Mouse (Mus musculus) MN1 (cell line): ENCODE measurements around the gene Sds.

Experiments
- DNase-seq: peaks from one replicate; pipeline ENCODE4 v3.0.0-alpha.2; 2016; ENCODE audit warnings: low spot score

Gene Sds

DNA sequence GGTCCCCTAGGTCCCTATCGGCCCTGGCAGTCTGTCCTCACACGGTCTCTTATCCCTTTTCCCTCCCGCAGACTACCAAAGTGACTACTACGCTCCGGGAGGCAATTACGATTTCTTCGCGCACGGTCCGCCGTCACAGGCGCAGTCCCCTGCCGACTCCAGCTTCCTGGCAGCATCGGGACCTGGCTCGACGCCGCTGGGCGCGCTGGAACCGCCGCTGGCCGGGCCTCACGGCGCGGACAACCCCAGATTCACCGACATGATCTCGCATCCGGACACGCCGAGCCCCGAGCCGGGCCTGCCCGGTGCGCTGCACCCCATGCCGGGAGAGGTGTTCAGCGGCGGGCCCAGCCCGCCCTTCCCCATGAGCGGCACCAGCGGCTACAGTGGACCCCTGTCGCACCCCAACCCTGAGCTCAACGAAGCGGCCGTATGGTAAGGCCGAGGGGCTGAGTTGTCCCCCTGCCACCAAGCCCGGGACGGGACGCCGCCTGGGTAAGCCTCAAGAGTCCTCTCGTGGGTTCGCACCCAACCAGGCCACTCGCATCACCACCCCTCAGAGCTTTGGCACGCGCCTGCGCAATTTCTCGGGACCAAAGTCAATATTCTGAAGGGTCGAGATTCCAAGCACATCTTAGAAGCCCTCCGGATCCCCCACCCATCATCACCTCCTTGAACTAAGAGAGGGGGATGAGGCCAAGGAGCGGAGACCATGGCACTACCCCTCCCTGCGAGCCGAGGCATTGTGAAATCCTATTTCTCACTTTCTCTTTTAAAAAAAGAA is 36.2 kb upstream of the Sds start:
- no peak for DNase-seq

DNA sequence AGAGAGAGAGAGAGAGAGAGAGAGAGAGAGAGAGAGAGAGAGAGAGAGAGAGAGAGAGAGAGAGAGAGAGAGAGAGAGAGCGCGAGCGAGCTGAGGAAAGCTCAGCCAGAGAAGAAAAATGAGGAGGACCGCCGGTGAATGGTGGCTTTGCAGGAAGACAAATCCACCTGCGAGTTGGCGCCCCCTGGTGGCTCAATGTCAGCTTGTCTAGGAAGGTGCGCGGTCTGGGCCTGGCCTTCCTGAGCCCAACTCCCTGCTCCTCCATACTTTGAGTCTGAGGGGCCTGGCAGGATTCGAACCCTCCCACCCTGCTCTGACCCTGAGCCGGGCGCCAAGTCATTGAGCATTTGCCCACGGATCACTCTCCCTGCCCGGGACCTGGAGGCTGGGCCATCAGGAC is 35.6 kb upstream of the Sds start:
- peak; percentile 63 for DNase-seq

DNA sequence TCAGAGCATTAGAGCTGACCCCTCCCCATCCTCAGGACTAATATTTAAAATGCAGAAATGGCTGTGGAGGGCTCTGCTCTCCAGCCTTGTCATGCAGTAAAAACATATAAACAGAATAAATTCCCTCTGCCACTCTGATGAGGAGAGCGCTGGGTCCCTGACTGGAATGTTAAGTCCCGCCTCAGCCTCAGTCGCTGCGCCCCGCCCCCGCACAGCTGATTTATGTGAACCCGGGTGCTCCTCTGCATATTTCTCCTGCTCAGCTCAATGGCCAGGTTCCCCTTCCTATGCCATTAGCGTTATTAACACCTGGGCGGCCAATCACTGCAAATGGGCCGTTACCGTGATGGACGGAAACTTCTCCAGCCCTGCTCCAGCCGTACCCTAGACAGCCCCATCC is 29.0 kb upstream of the Sds start:
- DNase-seq, result no peak

DNA sequence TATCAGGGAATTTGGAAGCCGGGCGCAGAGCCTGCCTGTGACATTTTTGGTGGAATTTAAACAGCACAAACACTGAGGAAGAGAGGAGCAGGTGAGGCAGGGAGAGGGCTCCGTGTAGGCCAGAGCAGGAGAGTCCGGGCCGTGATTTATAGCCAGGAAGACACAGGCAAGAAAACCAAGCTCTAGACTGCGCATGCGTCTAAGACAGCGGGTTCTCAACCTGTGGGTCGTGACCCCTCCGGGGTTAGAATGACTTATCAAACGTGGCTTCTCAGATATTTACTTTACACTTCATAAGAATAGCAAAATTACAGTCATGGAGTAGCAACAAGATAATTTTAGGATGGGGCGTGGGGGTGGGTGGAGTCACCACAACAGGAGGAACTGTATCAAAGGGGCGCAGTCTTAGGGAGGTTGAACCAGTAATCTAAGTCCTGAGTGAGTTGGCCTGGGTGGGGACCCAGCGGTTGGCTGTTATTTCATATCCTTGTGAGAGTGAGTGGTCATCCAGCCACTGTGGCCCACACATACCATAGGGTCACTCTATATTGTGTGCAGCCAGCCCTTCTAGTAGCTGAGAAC is 21.5 kb upstream of the Sds start:
- no peak for DNase-seq

DNA sequence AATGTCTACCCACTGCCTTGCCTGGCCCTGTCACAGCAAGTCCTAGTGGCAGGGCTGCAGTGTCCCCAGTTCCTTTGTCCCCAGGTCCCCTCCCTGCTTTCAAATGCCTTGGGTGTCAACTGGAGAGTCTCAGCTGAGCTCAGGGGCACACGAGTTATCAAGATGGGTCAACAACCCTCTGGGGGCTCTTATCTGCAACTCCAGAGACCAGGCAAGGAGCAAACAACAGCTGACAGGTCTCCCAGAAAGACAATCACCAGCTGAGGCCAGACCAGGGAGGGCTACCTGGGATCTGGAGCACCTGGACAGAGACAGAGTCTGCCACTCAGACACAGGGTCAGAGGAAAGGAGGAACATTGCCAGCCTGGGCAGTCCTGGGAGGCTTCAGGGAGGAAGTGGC is 20.1 kb upstream of the Sds start:
- DNase-seq, result no peak

DNA sequence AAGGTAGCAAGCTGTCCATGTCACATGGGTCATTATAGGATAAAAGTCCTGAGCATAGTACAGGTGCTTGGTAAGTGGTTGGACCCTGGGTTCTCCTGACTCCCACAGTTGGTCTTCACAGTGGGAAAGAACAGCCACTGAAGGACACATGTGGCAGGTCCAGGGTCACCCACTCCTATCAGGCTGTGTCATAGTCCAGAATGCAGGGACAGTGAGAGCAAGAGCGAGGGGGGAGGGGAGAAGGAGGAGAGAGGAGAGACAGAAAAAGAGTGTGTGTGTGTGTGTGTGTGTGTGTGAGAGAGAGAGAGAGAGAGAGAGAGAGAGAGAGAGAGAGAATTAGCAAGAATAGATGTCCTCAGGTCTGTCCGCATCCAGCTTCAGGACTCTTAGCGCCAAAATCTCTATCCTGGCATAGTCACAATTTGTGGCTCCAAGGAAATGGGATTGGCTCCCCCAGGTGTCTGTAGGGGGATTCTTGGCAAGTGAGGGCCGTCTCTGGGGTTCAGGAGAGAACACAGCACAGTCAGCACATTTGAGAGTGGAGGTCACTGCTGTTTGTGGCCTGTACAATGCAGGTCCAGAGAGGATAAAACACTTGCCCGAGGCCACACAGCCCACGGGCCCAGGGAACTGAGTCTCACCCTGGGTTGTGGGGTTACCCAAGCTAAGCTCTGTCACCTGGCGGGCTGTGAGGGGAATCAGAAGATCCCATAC is 19.3 kb upstream of the Sds start:
- no peak for DNase-seq

DNA sequence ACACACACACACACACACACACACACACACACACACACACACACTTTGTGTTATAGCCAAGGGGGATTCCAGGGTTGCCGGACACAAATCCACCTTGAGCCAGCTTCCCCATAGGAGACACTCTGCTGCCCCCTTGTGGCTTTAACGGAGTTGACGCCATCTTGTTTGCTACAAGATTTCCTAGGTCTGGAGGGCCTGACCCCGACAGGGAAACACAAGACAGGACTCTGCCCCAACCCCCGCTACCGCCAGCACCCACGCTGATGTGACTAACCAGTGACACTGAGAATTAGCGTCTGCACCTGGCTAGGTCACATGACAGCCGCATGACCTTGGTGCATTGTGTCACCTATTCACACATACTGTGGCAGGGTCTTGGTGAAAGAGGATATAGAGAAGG is 18.7 kb upstream of the Sds start:
- DNase-seq, result peak; percentile 83

DNA sequence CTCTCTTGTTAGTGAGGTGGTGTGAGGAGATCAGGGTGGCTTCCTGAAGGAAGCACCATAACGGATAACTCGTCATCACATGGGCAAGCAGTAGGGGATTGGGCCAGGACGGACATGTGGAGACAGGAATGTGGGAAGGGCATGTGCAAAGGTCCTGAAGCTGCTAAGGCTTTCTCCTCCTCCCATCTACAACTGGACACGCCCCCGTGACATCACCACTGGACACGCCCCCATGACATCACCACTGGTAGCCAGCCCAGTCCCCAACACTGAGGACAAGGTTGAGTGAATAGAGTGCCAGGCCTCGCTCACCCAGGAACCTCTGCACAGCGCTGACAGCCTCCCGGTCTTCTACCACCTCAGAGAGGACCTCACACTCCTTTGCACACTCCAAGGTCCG is 17.2 kb upstream of the Sds start:
- no peak for DNase-seq

DNA sequence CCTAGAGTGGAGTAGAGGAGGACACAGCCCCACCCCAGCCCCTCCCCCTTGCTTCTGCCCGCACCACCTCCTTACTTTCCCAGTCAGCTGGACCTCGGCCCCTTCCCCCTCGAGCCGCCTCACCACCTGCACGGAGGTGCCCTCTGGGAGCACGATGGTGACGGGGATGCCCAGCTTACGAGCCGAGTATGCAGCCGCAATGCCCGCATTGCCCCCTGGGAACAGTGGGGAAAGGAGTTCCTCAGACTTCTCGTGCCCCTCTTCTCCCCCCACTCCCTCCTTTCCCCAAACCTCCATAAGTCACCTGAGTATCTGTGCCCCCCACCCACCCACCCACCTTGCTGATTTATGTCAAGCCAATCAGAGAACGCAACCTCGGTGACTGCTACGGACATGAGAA is 14.4 kb upstream of the Sds start:
- DNase-seq, result no peak

DNA sequence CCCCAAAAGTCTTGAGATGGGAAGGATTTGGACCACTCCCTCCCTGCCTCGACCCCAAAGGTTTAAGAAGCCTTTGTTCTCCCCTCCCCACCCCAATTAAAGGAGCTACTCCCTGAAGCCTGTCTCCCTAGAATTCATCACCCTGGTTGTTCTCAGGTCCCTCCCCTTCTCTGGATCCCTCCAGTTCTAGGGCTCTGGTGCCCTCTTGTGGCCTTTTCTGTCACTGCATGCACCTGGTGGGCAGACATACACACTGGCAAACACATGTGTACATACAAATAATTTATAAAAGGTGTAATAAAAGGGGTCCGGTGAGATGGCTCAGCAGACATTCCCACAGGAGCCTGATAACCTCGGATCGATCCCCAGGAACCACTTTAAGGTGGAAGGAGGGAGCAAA is 12.0 kb upstream of the Sds start:
- DNase-seq, result no peak

DNA sequence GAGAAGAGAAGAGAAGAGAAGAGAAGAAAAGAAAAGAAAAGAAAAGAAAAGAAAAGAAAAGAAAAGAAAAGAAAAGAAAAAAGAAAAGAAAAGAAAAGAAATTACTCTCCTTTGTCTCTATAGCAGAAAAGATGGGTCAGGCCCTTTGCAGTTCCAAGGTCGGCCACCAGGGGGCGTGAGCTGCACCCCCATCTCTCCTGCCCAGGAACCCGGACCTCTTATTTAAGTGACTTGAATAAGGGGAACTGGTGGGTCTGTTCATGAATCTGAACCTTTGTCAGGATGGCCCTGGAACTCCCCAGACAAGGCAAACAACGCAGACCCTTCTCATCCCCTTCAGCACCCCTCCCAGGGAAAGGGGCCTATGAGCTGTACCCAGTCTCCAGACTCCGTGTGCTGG is 11.3 kb upstream of the Sds start:
- DNase-seq, result no peak

DNA sequence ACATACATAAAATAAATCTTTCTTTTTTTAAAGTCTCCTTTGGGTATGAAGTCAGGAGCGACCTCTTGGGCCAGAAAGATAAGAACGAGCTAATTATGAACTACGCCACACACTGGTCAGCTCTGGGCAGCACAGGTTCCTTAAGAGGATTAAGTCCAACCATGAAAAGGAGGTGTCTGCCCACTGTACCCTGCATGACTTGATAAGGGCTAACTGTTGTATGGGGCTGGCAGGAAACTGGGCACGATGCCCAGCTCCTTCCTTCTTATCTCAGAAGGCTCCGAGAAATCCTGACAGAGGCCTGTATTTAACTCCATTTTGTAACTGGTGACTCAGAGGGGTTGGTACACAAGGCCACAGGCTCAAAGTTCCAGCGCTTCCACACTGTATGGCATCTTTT is 10.5 kb upstream of the Sds start:
- DNase-seq, result peak; percentile 81

DNA sequence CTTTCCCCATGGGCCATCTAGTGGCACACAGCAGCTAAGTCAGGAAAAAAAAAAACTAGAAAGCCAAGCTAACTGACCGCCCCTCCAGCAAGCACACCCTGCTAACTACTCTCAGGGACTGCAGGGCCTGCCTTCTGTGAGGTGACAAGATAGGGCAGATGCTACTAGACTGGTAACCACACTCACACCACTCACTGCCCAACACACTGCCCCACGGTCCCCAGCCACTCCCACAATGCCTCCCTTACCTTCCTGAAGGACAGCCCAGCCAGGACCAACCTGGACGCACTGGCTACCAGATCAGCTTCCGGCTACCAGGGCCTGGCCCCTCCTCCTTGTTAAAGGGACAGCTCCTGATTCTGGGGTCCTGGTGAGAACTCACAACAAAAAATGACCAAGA is 9.3 kb upstream of the Sds start:
- no peak for DNase-seq

DNA sequence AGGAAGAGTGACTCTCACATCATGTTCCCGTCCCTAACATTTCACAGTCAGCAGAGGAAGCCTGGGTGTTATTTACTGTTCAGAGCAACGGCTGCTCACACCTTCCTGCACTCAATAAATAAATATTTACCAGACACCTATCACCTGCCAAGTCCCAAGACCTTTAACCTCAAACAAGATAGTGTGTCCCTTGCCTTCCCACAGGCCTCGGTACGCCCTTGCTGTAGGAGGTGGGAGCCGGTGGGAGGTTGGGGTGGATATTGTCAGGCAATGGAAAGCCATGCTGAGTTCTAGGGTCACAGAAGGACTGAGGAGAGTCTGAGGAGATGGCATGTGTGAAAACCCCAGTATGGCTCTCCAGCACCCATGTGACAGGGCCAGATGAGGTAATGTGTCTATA is 8.0 kb upstream of the Sds start:
- no peak for DNase-seq

DNA sequence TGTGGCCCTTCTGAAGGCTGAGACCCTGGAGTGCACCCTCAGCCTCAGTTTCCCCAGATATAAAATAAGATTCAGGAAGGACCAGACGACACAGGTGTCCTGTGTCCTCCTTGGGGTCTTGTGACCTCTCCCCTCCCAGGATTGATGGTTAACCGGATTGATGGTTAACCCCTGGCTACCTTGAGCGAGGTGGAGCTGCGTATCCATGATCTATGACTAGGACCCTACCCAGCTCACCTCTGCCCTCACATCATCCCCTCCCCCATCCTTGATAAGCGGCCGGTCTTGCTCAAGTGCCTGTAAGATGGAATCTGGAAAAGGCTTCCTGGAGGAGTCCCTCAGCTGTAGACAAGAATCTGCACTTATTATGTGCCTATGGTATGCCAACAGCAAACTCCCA is 7.5 kb upstream of the Sds start:
- no peak for DNase-seq

DNA sequence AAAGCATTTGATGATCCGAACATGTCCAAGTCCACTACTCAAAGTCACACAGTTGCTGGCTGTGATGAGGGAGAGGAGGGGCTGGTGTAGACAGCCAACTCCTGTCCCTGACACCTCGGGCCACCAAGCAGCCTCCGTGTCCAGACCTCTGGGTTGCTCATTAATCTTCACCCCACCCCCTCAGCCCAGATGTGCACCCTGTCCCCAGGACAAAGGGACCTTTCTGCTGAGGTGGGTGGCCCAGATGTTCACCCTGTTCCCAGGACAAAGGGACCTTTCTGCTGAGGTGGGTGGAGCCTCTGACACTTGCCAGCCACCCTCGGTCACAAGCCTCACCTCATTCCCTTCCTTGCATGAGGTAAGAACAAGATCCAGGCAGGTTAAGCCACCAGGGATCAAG is 4.8 kb upstream of the Sds start:
- DNase-seq, result no peak

DNA sequence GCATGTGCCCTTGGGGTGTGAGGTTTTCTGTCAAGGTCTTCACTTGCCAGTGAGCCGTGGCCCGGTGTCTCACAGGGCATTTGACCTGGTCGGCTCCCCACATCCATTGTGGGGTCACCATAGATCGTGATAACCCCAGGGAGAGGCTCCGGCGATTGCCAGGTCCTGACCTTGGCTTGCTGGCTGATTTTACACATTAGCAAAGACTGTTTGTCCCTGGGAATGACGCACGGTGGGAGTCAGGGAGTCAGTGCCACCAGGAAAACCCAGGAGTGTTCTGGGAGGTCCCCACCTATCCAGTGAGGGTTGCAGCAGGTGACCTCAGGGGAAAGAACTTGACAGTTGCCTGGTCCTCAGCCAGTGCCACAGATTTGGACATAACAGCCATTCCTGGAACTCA is 3.6 kb upstream of the Sds start, which contains the start of gene Sdsl:
Gene Sdsl, minus strand, starts transcription at position 41 of the 400 bp plus-strand sequence.
- no peak for DNase-seq

DNA sequence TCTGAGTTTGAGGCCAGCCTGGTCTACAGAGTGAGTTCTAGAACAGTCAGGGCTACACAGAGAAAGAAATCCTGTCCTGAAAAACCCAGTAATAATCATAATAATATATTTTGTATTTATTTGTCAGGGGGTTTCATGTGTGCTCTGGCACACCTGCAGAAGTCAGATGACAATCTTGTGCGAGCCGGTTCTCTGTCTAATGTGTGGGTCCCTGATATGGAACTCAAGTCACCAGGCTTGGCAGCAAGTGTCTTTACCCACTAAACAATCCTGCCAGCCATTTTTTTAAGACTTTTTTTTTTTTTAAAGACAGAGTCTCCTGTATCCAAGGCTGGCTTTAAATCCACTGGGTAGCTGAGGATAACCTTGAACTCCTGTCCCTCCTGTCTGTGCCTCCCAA is 3.0 kb upstream of the Sds start:
- DNase-seq, result no peak

DNA sequence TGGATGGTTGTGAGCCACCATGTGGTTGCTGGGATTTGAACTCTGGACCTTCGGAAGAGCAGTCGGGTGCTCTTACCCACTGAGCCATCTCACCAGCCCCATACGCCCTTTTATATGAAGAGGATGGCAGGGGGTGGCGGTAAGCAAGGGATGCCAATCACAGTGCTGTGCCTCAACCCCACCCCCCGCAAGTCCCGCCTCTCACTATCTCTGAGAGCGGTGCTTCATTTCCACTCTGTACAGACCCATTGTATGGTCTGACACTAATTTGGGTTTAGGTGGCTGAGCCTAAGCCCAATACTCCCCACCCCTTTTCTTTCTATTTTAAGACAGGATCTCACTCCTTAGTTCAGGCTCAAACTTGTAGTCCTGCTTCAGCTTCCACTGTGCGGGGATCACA is 465 bp upstream of the Sds start:
- no peak for DNase-seq

DNA sequence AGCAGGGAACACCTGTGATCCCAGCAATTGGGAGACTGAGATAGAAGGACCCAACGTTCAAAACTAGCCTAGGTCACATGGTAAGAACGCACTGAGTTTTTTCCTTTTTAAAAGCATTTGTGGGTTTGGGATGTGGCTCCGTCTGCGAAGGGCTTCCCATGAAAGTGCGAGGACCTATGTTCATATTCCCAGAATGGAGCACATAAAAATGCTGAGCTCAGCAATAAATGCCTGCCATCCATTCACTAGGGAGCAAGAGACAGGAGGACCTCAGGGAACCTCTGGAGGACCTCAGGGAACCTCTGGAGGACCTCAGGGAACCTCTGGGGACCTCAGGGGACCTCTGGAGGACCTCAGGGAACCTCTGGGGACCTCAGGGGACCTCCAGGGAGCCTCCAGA is 1.7 kb downstream of the Sds start:
- DNase-seq, result no peak

DNA sequence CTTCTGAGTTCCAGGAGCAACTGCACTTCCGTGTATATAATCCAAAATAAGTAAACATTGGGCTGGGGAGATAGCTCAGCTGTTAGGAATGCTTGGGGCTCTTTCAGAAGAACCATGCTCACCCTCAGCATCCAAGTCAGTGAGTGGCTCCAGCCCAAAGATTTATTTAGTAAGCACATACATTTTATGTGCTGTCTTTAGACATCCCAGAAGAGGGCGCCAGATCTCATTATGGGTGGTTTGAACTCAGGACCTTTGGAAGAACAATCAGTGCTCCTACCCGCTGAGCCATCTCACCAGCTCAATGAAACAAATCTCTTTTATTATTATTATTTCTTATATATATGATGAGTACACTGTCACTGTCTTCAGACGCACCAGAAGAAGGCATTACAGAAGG is 3.2 kb downstream of the Sds start:
- DNase-seq, result no peak

DNA sequence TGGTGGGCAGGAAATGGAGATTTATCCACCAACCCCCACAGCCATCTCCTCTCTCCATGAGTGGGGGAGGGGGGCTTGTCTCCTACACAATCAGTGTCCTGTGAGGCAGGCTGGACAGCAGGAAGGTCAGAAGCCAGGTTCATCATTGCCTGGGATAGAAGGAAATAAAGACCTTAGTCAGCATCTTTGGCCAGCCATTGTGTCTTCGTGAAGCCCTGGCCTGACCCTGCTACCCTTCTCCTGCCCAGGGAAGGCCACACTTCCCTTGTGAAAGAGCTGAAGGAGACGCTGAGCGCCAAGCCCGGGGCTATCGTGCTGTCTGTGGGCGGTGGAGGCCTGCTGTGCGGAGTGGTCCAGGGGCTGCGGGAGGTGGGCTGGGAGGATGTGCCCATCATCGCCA is 4.9 kb downstream of the Sds start:
- DNase-seq, result no peak

DNA sequence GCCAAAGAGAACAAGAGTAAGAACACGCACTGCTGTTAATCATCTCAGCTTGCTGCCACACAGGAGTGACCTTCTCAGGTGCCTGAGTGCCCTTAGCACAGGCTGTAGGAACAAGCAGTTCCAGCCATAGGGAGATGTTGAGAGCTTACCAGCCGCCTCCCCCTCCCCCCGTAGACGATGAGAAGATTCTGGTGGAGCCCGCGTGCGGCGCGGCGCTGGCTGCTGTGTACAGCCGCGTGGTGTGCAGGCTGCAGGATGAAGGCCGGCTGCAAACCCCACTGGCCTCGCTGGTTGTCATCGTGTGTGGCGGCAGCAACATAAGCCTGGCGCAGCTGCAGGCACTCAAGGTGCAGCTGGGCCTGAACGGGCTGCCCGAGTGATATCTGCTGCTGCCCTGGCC is 7.1 kb downstream of the Sds start:
- no peak for DNase-seq

DNA sequence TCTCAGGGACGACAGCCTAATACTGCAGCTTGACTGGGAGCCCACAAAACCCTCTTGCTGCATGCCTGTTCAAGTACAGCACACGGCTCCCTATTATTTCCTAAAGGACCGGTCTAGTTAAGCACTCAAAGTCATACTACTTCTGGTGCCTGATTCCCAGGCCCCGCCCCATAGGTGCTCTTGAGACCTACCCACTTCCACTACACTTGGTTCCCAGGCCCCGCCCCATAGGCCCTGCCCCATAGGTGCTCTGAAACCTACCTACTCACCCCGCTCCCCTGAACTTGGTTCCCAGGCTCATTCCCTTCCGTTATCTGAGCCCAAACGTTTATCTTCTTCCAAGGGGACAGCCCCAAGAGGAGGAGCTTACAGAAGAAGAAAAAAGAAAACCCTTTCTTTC is 11.5 kb downstream of the Sds start:
- DNase-seq, result no peak
